Mouse (Mus musculus) CD4-positive, CD25-positive, alpha-beta regulatory T cell, adult 4 months (primary cell): ENCODE measurements around the gene Acsm1. TPM values are rescaled to one million over a fixed set of nuclear protein-coding genes. Genes with fewer than 3 reads are reported as not detected.

Experiments
- ATAC-seq: one replicate; pipeline ENCODE4 v1.8.0; 2017
- polyA plus RNA-seq, 2 experiments: library from polyadenylated mRNA; unstranded; fragments of 100-300 nt; shearing (Covaris generic); gene quantifications; one replicate each; pipeline ENCODE4 v1.2.1; 2017

The Acsm1 gene
- polyA plus RNA-seq, 2 experiments from 2014 or later = not detected

GRCm38 (mm10) chr7:119673465-119673864 lies 66.6 kb downstream of the Acsm1 start:
- ATAC-seq = peak; percentile 47

DNA sequence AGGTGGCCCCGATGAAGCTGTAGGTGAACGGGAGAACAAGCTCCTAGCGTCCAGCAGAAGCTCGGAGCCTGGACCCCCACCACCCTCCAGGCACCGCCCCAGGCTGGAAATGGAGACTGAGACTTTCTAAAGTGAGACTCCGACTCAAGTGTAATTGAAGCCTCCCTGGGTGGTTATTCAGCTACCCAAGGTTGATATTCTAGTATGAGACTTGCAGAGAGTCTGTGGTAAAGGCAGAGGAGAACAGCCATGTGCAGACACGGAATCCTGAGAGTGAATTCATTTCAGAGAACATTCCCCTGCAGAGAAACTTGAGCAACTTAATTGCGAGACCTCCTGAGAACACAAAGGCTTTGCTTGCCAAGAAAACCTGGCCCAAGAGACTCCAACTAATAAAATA lies 73.3 kb downstream of the Acsm1 start:
- no peak for ATAC-seq

- ATAC-seq = no peak
These were observed 75.9 kb downstream of the Acsm1 start for GRCm38 (mm10) chr7:119682699-119683098.

- no peak for ATAC-seq
These were observed 82.9 kb downstream of the Acsm1 start, which contains the start of gene Acsm4 for GRCm38 (mm10) chr7:119689726-119690125. Gene Acsm4, plus strand, starts transcription at chr7:119690026.

DNA sequence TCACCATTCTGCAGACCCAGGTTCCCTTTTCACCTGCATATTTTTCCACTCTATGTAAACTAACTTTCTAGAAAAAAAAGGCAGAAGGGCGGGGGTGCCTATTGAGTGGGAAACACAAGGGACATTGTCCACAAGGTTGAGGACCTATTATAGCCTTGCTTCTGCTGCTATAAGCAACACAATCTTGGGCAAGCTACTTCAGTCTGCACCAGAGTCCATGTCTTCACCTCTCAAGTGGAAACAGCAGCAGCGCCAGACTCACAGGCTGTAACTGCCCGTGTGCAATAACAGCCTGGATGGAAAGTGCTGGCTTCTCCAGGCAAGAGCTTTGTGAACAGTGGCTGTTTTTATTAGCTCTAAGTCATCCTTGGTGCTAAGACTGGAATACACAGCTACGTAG lies 85.5 kb downstream of the Acsm1 start:
- ATAC-seq = no peak

- no peak for ATAC-seq
These were observed 88.1 kb downstream of the Acsm1 start for GRCm38 (mm10) chr7:119694926-119695325.

Other genes with a start within 250 kb of the Acsm1 start
- gene Gp2, start 147.7 kb upstream of the Acsm1 start, polyA plus RNA-seq = not detected
- not detected for gene Umod, start 127.7 kb upstream of the Acsm1 start, polyA plus RNA-seq
- gene Acsm5, start 87.6 kb upstream of the Acsm1 start, polyA plus RNA-seq = not detected
- not detected for gene Pdilt, start 83.5 kb upstream of the Acsm1 start, polyA plus RNA-seq
- under 1 TPM in 1 of 2 experiments, not detected in 1; 0.04 TPM for gene Acsm2, start 52.7 kb upstream of the Acsm1 start, polyA plus RNA-seq
- gene Acsm4, start 83.0 kb downstream of the Acsm1 start, polyA plus RNA-seq = not detected
- 10 to 100 TPM; 48.8 to 55.2 TPM for gene Thumpd1, start 113.8 kb downstream of the Acsm1 start, polyA plus RNA-seq
- gene Acsm3, start 153.9 kb downstream of the Acsm1 start, polyA plus RNA-seq = under 1 TPM in 1 of 2 experiments, not detected in 1; 0.09 TPM
- gene Rexo5, start 187.0 kb downstream of the Acsm1 start, polyA plus RNA-seq = 10 to 100 TPM; 46.4 to 47.2 TPM
- gene Eri2, start 187.0 kb downstream of the Acsm1 start, polyA plus RNA-seq = 10 to 100 TPM; 10.5 to 10.9 TPM